Mouse (Mus musculus) myocyte (in vitro differentiated cells): Measurements from ENCODE around the gene AW822073. TPM values are rescaled to one million over a fixed set of nuclear protein-coding genes. Genes with fewer than 3 reads are reported as not detected.

Experiments used
- H3K27me3 ChIP-seq: one replicate; pipeline ENCODE4 v1.6.1; 2011; ENCODE audit not compliant: control insufficient read depth, insufficient read depth, insufficient read length
- H3K36me3 ChIP-seq: one replicate; pipeline ENCODE4 v1.6.1; 2011; ENCODE audit not compliant: control insufficient read depth, insufficient read depth
- H3K4me2 ChIP-seq: one replicate; pipeline ENCODE4 v1.6.1; 2011; ENCODE audit warnings: low read depth, control low read depth
- H3K4me3 ChIP-seq: one replicate; pipeline ENCODE4 v1.5.1; 2011; ENCODE audit warnings: mild to moderate bottlenecking, control low read depth, moderate library complexity
- H3K79me2 ChIP-seq: one replicate; pipeline ENCODE4 v1.6.1; 2011; ENCODE audit not compliant: control insufficient read depth, insufficient read depth
- H3ac ChIP-seq: one replicate; pipeline ENCODE4 v1.6.1; 2011; ENCODE audit not compliant: control insufficient read depth, insufficient read length
- CEBPB ChIP-seq: IDR thresholded peaks from 2 replicates; pipeline ENCODE4 v1.6.1; 2011; ENCODE audit warnings: mild to moderate bottlenecking, moderate library complexity; ENCODE audit not compliant: poor library complexity, insufficient read depth, severe bottlenecking
- E2F4 ChIP-seq: IDR thresholded peaks from one replicate; pipeline ENCODE4 v1.6.1; 2011; ENCODE audit warnings: mild to moderate bottlenecking, control low read depth, moderate library complexity; ENCODE audit not compliant: insufficient read depth
- MAX ChIP-seq: IDR thresholded peaks from one replicate; pipeline ENCODE4 v1.6.1; 2011; ENCODE audit warnings: low read depth, mild to moderate bottlenecking, control low read depth
- MYOD1 ChIP-seq, 3 experiments: IDR thresholded peaks; one replicate each; pipeline ENCODE4 v1.6.1; 2011; ENCODE audit warnings: control low read depth in 2 of 3, low read depth in 2 of 3, mild to moderate bottlenecking in 2 of 3, moderate library complexity in 1 of 3; ENCODE audit not compliant: insufficient read length in 2 of 3, control insufficient read depth in 1 of 3
- MYOG ChIP-seq, 3 experiments: IDR thresholded peaks; one replicate each; pipeline ENCODE4 v1.6.1; 2011; ENCODE audit warnings: control low read depth in 2 of 3, low read depth in 2 of 3, mild to moderate bottlenecking in 2 of 3; ENCODE audit not compliant: insufficient read length in 2 of 3, control insufficient read depth in 1 of 3, insufficient read depth in 1 of 3
- POLR2A ChIP-seq: IDR thresholded peaks from one replicate; pipeline ENCODE4 v1.6.1; 2011; ENCODE audit warnings: low read depth, mild to moderate bottlenecking, control low read depth, moderate library complexity; ENCODE audit not compliant: insufficient read length
- POLR2AphosphoS2 ChIP-seq: IDR thresholded peaks from one replicate; pipeline ENCODE4 v1.6.1; 2011; ENCODE audit warnings: low read depth, control low read depth; ENCODE audit not compliant: insufficient read length
- REST ChIP-seq: IDR thresholded peaks from one replicate; pipeline ENCODE4 v1.6.1; 2011; ENCODE audit warnings: mild to moderate bottlenecking, control low read depth, moderate library complexity; ENCODE audit not compliant: insufficient read depth, insufficient read length
- SRF ChIP-seq: IDR thresholded peaks from one replicate; pipeline ENCODE4 v1.6.1; 2011; ENCODE audit warnings: low read depth; ENCODE audit not compliant: control insufficient read depth, insufficient read length
- TCF12 ChIP-seq: IDR thresholded peaks from one replicate; pipeline ENCODE4 v1.6.1; 2011; ENCODE audit warnings: mild to moderate bottlenecking, control low read depth; ENCODE audit not compliant: poor library complexity, insufficient read depth, severe bottlenecking
- TCF3 ChIP-seq: IDR thresholded peaks from one replicate; pipeline ENCODE4 v1.6.1; 2011; ENCODE audit warnings: low read depth, control low read depth; ENCODE audit not compliant: insufficient read length
- USF1 ChIP-seq: IDR thresholded peaks from one replicate; pipeline ENCODE4 v1.6.1; 2011; ENCODE audit warnings: low read depth, mild to moderate bottlenecking, control low read depth, moderate library complexity
- polyA plus RNA-seq: library from polyadenylated mRNA; unstranded; fragments of >200 nt; fragmentation: generic; extraction: Trizol; gene quantifications from one replicate; pipeline ENCODE4 v1.2.1, GENCODE M21; 2012; ENCODE audit warnings: missing spikeins

AW822073 gene
- polyA plus RNA-seq, 1 experiment, result not detected

DNA sequence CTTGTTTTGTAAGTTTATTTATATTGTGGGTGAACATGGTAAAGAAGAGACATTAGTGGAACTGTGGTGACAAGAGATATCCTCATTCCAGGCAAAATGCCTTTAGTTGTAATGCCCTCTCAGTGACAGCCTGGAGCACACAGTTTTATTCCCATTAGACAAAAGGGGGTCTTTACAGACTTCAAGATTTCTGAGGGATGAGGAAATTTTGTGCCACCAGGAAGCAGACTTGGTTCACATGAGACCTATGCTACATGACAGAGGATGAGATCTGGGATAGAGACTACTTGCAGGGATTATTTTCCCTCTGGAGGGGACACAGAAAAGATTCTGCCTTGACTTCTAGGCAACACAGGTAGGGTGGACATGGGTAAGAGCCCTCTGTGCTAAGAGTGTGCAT, 10.2 kb downstream of the AW822073 start:
- Histone ChIP-seq H3K79me2 (no peaks in the 10 kb centered on the region), H3K4me2 (no peak overlapping the region), H3K36me3 (no peaks in the 10 kb centered on the region), H3K27me3 (no peaks in the 10 kb centered on the region), H3ac (no peak overlapping the region), H3K4me3 (no peak overlapping the region)
- TF ChIP-seq TCF3 (no peak), POLR2AphosphoS2 (no peak), MYOG (IDR thresholded peaks at IDR 0.05; ENCODE audit: control insufficient read depth in 1 of 3, insufficient read depth in 1 of 3, insufficient read length in 2 of 3, low read depth in 2 of 3) (no peak), MAX (no peak), TCF12 (no peak), CEBPB (no peak), E2F4 (no peak), REST (no peak), SRF (no peak)

DNA sequence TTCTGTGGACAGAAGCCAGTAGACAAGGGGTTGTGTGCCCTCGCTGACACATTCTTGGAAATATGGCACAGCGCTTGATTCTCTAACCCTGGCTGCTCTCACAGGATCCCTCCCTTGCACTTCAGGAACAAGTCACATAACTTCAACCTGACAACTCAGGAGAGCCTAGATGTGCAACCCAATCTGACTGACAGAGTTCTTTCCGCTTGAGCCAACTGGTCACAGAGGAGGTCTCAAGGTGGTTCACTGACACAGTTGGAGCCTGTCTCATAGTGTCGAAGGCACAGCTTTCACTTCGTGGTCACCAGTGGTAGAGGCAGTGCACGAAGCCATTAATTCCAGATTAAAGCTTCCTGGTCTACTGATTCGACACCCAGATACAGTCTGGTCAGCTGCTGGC, 12.5 kb downstream of the AW822073 start:
- no peak overlapping the region for H3K4me2 ChIP-seq
- H3K79me2 ChIP-seq, result no peaks in the 10 kb centered on the region
- H3ac ChIP-seq, result no peak overlapping the region
- H3K4me3 ChIP-seq, result no peak overlapping the region
- no peaks in the 10 kb centered on the region for H3K36me3 ChIP-seq
- no peaks in the 10 kb centered on the region for H3K27me3 ChIP-seq
- TF ChIP-seq CEBPB (no peak), SRF (no peak), POLR2AphosphoS2 (no peak), POLR2A (no peak), MAX (no peak), TCF3 (no peak)

DNA sequence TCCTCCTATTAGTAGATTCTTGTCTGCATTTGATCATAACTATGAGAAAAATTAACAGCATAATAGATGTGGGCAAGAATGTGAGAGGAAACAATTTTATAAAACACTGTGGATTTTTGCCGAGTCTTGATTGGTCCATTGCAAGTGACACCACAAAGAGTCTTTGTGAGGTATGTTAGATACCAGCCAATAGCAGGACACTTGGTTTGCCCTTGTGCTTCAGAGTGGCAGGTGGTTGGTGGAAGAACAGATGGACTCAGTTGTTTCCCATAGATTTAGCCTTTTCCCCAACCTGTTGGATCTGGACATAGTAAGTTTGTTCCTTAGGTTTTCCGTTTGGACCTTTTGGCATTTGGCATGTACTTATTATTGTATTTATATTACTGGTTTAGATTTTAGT, 13.5 kb downstream of the AW822073 start:
- Histone ChIP-seq H3K27me3 (no peaks in the 10 kb centered on the region), H3K4me3 (no peak overlapping the region), H3ac (no peak overlapping the region), H3K36me3 (no peaks in the 10 kb centered on the region), H3K4me2 (no peak overlapping the region), H3K79me2 (no peaks in the 10 kb centered on the region)
- TF ChIP-seq POLR2AphosphoS2, result no peak
- TF ChIP-seq REST, result no peak
- TF ChIP-seq MAX, result no peak
- TF ChIP-seq SRF, result no peak
- no peak for TF ChIP-seq TCF12
- TF ChIP-seq MYOD1 (IDR thresholded peaks at IDR 0.05; ENCODE audit: control insufficient read depth in 1 of 3, insufficient read length in 2 of 3, low read depth in 2 of 3), result no peak
- no peak for TF ChIP-seq E2F4
- TF ChIP-seq MYOG (IDR thresholded peaks at IDR 0.05; ENCODE audit: control insufficient read depth in 1 of 3, insufficient read depth in 1 of 3, insufficient read length in 2 of 3, low read depth in 2 of 3), result no peak
- TF ChIP-seq TCF3, result no peak
- no peak for TF ChIP-seq CEBPB
- no peak for TF ChIP-seq POLR2A
- TF ChIP-seq USF1, result no peak

DNA sequence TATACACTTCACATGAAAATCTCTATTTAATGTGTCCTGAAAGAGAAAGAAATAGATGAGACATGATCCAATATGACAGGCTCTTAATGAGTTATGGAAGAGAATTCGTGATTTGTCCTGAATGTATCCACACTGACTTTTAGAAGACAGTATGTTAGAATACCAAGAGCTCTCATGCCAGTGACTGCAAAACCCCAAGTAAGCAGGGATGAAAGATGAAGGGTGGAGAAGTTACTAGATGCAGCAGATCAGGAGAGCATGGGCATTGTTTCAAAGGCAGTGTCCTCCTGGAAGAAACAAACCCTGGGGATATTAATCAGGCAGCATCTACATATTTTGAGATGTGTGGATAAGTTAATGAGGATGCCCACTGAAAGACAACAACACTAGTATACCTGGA, 14.2 kb downstream of the AW822073 start:
- Histone ChIP-seq H3K27me3 (no peaks in the 10 kb centered on the region), H3K4me2 (no peak overlapping the region), H3ac (no peak overlapping the region), H3K4me3 (no peak overlapping the region), H3K79me2 (no peaks in the 10 kb centered on the region), H3K36me3 (no peaks in the 10 kb centered on the region)
- TF ChIP-seq REST (no peak), CEBPB (no peak), MYOD1 (IDR thresholded peaks at IDR 0.05; ENCODE audit: control insufficient read depth in 1 of 3, insufficient read length in 2 of 3, low read depth in 2 of 3) (no peak), POLR2AphosphoS2 (no peak), TCF12 (no peak), POLR2A (no peak), MAX (no peak), SRF (no peak), TCF3 (no peak), USF1 (no peak), E2F4 (no peak), MYOG (IDR thresholded peaks at IDR 0.05; ENCODE audit: control insufficient read depth in 1 of 3, insufficient read depth in 1 of 3, insufficient read length in 2 of 3, low read depth in 2 of 3) (no peak)
